Mouse (Mus musculus): ENCODE data around the gene Bcat1.

GRCm38 (mm10) chr6:144997229-144997628, 78.8 kb downstream of the Bcat1 start:
- TF ChIP-seq CTCF (conservative IDR thresholded peaks at IDR 0.05; ENCODE audit: low read length) (peak; percentile 15; the same call in 1 of the 2 replicates), POU5F1 (IDR thresholded peaks at IDR 0.05; ENCODE audit: borderline replicate concordance, low read length) (no peak)
